Mouse (Mus musculus) left cerebral cortex, postnatal 4 days (tissue): Measurements from ENCODE around the gene Gm266. TPM values are rescaled to one million over a fixed set of nuclear protein-coding genes. Genes with fewer than 3 reads are reported as not detected.

Experiments
- DNase-seq: peaks from one replicate; pipeline ENCODE4 v3.0.0-alpha.2; 2022
- intact Hi-C: fragments of 180-260 bp; cut with DNase I; formaldehyde crosslinking; loops from one replicate; pipeline ENCODE4 v1.15.1; 2025
- total RNA-seq, 2 experiments: library from RNA; stranded (reverse); gene quantifications; 2 replicates each; pipeline ENCODE4 v1.2.3; 2021

Gene Gm266
- total RNA-seq, 2 experiments from 2014 or later, result 2.2 to 2.8 TPM

DNA sequence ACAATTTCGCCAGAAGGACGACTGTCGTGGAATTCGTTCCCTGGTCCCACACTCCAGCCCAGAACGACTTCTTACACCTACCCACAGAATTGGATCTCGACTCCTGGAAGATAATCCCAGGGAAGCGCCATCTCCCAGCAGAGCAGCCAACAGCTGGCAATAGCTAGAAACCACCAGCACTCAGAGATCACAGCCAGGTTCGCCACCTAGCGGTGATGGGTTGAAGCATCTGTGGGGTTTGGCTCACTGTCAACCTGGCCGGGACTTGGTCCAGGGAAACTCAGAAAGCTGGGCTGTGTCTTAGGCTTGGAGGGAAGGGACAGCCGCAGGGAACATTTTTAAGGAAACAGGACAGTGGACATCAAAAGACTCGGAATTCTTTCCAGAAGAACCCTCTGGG, 19.3 kb upstream of the Gm266 start:
- intact Hi-C loops, result no loop called here
- peak; percentile 96 for DNase-seq

DNA sequence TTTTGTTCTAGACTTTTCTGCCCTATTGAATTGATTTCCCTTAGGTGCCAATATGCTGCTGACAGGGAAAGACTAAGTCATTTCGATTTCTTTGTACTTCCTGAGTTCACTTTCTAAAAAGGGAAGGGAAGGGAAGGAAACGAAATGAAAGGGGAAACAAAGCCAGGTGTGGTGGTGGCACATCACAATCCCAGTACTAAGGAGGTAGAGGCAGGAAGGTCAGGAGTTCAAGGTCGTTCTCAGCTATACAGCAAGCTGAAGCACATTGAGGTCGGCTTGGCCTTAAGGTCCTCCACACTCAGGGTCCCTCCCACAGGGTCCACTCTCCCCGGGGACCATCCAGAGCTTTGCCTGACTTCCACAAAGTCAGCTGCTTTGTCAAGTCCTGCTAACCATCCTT, 17.9 kb upstream of the Gm266 start:
- intact Hi-C loops, result no loop called here
- DNase-seq, result no peak

DNA sequence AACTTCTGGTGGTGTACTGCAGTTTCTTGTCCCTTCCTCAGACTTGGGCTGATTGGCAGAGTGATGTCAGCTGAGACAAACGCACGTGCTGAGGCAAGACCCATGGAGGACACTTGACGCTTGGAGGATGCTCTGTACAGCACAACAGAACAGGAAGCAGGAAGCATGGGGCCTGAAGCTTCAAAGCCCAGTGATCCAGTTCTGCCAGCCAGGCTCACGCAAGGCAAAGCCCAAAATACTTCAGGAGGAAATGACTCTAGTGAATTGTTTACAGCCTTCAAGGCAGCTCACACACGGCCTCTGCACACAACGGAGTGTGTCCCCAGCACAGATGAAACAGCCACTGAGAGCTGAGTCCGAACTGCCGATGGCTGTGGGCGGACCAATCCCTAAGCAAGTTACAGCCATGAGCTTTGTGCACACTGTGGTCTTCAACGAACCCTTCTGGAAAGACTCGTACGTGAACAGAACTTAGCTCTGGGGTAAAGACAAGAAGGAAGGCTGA, 17.5 kb upstream of the Gm266 start:
- intact Hi-C loops, result no loop called here
- no peak for DNase-seq

DNA sequence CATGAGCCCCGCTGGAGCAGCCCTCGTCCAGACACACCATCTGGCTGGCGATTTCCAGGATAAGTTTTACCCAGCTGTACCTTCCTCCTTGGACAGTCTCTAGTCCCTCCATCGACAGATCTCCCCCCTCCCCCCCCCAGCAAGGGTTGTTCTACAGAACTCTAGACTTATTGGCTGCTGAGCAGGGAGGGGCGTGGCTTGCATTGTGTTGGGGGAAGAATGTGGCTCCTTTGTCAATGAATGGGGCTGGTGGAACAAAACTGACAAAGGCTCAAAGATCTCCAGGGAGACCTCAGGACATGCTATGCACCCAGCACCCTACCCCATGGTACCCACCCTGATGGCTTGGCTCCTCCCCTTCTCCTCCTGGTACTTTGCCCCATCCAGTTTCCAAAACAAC, 15.1 kb upstream of the Gm266 start:
- peak; percentile 31 for DNase-seq

DNA sequence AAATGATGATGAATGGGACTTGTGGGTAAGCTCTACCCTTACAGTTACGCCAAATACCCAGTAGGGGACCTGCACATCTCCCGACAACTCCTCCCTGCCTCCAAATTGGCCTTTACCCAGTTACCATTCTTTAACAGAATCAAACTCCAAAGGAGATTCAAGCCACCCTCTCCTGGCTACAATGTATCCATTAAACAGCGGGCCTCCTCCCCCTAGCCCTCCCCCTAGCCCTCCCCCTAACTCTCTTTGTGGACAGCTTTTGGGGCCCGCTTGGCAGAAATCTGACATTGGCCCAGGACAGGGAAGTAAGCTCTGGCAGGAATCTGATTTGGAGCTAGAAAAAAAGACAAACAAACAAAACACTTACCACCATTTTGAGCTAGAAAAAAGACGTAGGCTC, 14.0 kb upstream of the Gm266 start:
- peak; percentile 33 for DNase-seq
- intact Hi-C loops, result no loop called here

More for the DNA sequence above, 15.1 kb upstream of the Gm266 start:
- intact Hi-C loops, result no loop called here

DNA sequence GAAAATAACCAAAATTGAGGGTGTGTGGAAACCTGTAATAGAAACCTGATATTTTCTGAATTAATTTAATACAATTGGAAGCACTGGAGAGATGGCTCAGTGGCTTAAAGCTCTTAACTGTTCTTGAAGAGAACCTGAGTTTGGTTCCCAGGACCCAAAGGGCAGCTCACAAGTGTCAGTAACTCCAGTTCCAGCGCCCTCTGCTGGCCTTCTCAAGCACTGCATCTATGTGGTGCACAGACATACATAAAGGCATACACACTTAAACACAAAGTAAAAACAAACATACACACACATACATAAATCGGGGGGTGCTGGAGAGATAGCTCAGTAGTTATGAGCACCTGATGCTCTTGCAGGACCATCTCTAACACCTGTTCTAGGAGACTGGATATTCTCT, 11.5 kb upstream of the Gm266 start:
- intact Hi-C loops, result no loop called here
- DNase-seq, result peak; percentile 21

DNA sequence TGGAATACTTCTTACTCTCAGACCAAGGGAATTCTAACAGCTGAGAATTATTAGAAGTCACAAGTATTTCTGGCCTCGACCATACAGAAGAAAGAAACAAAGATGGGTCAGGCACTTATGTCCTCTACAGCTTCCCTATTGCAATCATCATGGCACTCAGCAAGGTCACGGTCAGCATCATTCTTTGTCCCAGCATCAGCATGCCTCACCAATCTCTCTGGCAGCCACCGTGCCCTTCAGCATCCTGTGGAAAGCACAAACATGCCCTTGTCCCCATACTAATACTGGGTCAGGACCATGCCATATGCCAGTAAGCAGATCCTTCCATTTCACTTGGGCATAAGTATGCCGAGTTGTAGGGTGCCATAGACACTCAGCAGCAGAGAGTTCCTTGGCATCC, 9.3 kb upstream of the Gm266 start:
- intact Hi-C loops, result no loop called here
- DNase-seq, result no peak

DNA sequence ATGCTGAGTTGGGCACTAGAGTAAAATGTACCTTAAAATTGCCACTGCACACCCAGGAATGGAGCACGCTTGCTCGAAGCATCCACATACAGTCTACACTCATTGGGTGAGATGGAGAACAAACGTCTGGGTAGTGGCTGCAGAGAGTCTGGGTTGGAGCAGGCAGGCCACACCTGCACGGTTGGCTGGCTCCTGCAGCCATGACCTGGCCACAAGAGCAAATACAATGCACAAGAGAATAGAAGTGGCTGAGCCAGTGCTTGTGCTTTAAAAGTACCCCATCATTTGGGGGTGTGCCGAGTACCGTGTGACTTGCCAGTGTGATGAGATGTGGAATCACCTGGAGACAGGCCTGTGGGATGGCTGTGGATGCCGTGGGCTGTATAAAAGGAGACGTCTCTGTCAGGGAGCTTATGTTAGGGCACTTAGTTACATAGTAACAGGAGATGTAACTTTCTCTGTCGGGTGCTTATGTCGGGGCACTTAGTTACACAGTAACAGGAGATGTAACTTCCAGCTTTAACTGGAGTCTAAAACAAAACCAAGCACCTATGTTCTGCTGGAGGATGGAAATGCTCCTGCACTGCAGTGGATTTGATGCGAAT, 3.7 kb upstream of the Gm266 start:
- intact Hi-C loops, result no loop called here
- DNase-seq, result no peak

DNA sequence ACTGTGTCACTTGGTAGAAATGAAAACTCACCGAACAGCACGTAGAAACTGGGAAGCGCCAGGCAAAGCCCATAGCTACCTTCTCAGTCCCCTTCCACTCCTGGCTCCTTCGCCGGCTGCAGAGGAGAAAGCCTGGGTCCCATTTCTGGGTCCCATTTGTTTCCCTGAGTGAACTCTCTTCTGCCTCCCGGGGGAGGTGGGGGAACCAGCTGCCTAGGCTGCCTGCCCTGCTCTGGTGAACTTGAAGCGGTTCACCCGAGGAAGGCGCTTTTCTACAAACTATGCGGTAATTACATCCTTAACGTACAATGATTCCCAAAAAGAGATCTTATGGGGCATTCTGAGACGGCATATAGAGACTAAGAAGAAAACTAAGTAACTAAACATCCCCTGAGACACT, 832 bp upstream of the Gm266 start:
- DNase-seq, result no peak
- intact Hi-C loops, result no loop called here

DNA sequence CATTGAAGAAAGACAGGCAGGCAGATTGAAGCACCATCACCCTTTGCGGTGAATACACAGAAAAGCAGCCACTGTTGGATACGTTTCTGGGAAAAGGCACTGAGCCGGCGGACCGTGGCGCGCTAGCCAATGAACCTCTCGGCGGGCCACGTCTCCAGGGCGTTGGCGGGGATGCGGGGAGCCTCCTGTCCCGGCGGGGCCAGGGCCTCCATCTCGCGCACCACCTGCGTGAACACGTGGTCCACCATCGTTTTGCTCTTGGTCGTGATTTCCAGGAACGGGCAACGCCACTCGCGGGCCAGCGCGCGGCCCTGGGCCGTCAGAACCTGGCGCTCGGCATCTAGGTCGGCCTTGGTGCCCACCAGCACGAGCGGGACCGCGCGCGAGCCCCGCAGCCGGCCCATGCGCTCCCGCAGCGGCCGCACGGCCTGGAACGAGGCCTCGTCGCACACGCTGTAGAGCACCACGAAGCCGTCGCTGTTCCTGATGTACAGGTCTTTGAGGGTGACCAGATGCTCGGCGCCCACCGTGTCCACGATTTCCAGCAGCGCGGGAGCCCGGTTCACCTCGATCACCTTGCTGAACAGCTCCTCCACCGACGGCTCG, 474 bp downstream of the Gm266 start:
- no peak for DNase-seq
- intact Hi-C loops, result no loop called here

DNA sequence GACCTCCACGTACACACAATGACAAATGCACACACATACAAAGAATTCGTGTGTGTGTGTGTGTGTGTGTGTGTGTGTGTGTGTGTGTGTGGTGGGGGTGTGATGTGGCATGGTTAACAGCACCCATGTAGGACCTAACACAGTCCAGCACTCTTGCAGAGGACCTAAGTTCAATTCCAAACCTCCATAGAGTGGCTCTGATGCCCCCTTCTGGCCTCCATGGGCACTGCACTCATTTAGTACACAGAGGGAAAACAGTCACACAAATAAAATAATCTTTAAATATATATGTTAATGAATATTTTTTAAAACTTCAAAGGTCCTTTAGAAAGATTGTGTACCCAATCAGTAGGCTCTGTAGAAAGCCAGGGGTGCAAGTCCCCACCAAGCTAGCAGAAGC, 5.7 kb downstream of the Gm266 start:
- peak; percentile 64 for DNase-seq
- intact Hi-C loops, result no loop called here

DNA sequence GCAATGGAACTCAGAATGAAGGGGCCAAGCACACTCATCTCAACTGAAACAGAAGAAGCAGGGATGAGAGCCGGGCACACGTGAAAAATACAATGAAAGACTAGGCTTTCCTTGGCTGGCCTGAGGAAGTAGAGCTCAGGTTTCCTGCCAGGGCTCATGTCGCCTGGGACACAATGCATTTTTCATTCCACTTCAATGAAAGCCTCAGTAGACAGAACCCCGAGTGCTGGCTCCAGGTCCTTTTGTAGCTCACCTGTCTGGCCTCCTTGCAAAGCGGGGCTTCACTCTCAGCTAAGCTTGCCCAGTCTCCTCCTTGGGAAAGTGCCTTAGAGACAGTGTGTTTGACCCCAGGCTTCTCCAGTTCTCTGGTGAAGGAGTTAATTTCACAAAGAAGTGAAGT, 6.7 kb downstream of the Gm266 start:
- intact Hi-C loops, result no loop called here
- DNase-seq, result no peak

DNA sequence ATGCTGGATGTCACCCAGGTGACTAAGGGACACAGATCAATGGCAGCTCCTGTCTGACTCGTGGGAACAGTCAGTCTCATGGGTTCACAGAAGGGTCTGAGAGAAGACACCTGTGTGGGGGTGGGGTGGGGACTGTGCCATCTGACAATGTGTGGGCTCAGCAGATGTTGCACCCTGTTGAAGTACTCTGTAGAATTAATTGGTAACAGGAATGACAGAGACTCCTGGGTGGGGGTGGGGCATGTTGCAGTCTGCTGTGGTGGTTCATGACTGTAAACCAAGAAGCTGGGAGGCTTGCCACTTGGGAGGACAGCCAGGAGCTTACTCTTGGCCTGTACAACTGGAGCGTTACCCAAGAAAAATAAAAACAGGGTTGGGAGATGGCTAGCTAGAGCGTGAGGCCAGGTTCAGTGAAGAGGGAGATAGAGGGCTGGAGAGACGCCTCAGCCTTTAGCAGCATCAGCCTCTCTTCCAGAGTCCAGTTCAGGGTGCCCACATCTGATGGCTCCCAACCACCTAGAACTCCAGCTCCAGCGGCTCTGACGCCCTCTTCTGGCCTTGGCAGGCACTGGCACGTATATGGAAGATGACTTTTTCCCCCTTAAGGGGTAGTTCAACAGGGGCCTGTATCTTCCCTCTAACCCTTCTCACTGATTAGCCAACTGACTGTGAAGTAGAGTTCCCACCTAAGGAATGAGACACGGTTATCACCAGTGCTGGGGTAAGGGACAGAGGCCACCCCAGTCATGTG, 10.6 kb downstream of the Gm266 start:
- intact Hi-C loops, result no loop called here
- DNase-seq, result peak; percentile 87

DNA sequence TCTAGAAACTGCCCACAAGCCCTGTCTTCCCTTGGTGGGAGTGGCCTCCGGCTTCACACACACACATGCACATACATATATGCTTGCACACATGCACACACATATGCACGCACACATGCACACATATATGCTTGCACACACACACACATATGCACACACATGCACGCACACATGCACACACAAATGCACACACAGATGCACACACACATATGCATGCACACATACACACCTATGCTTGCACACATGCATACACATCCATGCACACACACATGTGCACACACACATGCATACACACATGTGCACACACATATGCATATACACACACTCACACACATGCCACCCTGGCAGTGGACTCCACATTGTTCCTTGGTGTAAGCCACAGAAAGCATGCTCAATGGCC, 11.2 kb downstream of the Gm266 start:
- DNase-seq, result no peak
- intact Hi-C loops, result no loop called here

DNA sequence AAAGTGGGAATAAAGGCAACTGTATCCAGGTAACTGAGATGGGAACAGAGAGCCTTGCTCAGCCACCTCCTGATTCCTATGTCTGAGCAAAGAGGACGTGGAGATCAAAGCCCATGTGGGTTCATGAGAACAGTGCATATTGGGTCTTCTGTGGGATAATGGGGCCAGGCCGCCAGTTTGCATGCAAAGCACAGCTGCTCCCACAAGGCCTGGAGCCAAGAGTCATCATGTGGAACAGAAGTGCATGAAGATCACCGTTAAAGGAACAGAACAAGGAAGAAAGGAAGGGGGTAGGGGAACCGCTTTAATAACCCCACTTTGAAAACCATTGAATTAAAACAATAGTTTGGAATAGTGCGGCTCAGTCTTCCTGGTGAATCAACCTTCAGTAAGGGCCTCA, 12.7 kb downstream of the Gm266 start:
- intact Hi-C loops, result no loop called here
- peak; percentile 77 for DNase-seq

DNA sequence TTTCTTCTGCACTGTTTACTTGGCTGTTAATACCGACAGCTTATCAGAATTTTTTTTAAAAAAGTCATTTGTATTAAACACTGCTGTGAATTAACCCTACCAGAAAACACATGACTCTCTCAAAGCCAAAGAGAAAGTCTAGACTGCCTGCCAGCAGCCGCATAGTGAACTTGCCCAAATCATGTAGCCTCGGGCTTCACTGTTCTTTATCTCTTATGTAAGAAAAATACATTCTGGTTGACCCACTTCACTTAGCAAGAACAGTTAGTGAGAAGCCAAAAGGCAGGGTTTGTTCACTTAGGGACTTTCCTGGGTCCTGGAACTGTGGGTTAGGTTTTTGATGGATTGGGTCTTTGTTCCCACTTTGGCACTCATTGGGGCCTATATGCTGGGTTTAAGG, 13.9 kb downstream of the Gm266 start:
- intact Hi-C loops, result no loop called here
- DNase-seq, result no peak

DNA sequence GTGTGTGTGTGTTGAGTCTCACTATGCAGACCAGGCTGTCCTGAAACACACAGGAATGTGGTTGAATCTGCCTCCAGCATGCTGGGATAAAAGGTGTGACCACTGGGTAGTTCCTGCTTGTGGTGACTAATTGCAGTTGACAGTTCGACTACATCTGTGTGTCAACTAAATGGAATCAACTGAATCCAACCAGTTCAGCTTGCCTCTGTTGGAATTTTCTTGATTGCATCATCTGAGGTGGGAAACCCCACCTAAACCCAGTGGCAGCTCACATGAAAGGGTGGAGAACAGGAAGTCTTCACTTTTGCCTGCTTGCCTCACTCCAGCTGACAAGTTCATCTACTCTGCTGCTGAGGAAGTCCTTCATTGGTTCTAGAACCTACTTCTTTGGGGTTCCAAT, 14.5 kb downstream of the Gm266 start:
- intact Hi-C loops, result no loop called here
- DNase-seq, result no peak

DNA sequence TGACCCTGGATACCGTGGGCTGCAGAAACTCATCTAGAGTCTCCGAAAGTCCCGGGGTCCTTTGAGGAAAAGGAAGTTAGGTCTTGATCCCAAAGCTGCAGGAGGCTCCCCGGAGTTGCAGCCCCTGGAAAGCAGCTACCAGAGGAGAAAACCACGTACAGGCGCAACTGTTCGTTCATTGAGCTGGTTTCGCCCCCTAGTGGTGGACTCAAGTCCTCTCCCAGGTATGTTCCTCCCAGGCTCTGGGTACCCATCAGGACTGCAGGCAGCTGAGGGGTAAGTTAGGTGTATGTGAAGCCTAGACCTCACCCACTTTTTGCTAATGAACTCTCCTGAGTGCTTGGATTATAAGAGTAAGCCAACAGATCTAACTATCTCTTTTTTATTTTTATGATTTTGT, 16.1 kb downstream of the Gm266 start:
- intact Hi-C loops, result no loop called here

DNA sequence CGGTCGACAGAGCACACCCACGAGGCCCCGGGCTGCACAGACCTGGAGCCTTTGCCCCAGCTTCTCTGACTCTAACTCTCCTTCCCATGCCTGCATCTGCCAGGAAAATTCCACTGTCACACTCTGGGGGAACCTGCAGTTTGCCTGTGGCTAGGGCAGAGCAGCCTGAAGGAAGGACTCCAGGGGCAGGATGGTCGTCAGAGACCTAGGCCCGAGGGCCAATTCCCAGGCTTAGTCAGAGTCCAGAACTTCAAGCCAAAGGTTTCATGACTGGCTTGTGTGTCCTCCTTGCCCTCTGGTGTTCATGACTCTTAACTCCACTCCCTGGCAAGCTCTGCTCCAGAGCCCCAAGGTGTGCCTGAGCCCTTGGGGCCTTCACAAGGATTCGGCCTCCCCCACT, 17.4 kb downstream of the Gm266 start:
- intact Hi-C loops, result no loop called here
- no peak for DNase-seq

More for the DNA sequence above, 16.1 kb downstream of the Gm266 start:
- peak; percentile 76 for DNase-seq

DNA sequence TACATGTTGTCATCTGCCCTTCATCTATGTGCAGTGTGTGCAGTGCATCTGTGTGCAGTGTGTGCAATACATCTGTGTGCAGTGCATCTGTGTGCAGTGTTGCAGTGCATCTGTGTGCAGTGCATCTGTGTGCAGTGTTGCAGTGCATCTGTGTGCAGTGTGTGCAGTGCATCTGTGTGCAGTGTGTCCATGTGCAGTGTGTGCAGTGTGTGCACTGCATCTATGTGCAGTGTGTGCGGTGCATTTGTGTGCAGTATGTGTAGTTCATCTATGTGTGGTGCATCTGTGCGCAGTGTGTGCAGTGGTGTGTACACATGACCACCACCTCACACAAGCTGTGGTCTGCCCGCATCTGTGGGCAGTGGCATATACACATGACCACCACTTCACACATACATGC, 19.3 kb downstream of the Gm266 start:
- intact Hi-C loops, result no loop called here
- no peak for DNase-seq

DNA sequence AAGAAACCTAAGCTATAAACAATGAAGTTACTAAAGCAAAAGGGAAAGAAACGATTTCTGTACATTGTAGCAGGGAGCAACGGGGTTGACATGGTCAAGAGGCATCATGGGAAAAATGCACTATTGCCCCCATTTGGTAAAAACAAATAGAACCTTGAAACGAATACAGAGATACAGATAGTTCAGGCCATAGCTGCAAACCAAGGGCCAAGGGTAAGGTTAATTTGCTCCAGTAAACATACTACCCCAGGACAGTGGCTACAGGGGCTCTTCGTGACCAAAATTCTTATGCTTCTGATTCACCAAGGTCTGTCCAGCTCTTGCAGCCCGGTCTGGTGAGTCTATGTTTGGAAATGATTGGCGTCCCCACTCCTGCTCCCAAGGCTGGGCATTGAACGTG, 22.1 kb downstream of the Gm266 start:
- intact Hi-C loops, result no loop called here
- no peak for DNase-seq

DNA sequence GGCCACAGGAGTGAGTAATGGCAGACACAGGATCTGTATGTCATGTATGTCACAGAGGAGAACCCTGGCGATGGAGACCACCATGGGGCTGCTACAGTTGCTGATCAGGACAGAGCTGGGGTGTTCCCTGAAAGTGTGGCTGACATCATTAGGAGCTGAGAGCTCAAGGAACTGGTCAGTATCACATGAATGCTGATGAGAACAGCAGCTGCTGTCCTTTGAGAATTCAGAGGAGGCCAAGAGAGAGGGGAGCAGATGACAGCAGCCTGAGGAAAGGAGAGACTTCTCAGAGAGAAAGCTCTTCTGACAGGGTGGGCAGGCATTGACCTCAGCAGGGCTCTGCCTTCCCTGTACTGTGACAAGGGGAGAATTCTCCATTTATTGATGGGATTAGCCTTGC, 27.9 kb downstream of the Gm266 start:
- intact Hi-C loops, result loop anchor here (2.0 kb wide), 1 partner anchor 31 kb away; no protein-coding TSS in a partner anchor
- no peak for DNase-seq
